Mouse (Mus musculus) erythroblast, embryonic 14.5 days (primary cell): Measurements from ENCODE around the gene Atf7.

Experiments used
- GATA1 ChIP-seq: IDR thresholded peaks from 2 replicates; pipeline ENCODE4 v1.6.1; 2012; ENCODE audit warnings: low read length, inconsistent platforms, mixed read lengths
- TAL1 ChIP-seq: IDR thresholded peaks from 3 replicates; pipeline ENCODE4 v1.6.1; 2012; ENCODE audit warnings: low read length, inconsistent platforms, mixed read lengths

- TF ChIP-seq GATA1, result no peak
- no peak for TF ChIP-seq TAL1
Observed at GRCm38 (mm10) chr15:102622536-102622935, 2.7 kb downstream of the Atf7 start.
